Mouse (Mus musculus): ENCODE results near the gene 4933402J07Rik.

DNA sequence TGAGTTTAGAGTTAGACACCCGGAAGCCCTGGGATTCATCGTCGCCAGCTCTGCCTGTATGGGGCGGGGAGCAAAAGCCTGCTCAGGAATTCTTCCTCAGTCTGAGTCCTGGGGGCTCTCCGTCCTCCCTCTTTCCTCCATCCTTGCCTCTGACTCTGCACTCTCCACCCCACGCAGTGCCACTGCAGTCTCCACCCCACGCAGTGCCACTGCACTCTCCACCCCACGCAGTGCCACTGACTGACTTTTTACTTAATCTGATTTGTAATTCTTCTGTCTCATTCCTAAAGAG lies 6.9 kb downstream of the 4933402J07Rik start:
- TF ChIP-seq POLR2A (IDR thresholded peaks at IDR 0.05; ENCODE audit: borderline replicate concordance, control insufficient read depth, low read depth, low read length) (no peak), CTCF (IDR thresholded peaks at IDR 0.05; ENCODE audit: control insufficient read depth, insufficient read depth, low read length) (no peak)

Data from bone marrow, adult 2 months (tissue).